Mouse (Mus musculus) frontal cortex, postnatal 14 days (tissue): ENCODE data around the gene Chac1.

Experiments used
- DNase-seq, 2 experiments: peaks; one replicate each; pipeline ENCODE4 v3.0.0; 2022; ENCODE audit warnings: low spot score in 2 of 2

The Chac1 gene

DNA sequence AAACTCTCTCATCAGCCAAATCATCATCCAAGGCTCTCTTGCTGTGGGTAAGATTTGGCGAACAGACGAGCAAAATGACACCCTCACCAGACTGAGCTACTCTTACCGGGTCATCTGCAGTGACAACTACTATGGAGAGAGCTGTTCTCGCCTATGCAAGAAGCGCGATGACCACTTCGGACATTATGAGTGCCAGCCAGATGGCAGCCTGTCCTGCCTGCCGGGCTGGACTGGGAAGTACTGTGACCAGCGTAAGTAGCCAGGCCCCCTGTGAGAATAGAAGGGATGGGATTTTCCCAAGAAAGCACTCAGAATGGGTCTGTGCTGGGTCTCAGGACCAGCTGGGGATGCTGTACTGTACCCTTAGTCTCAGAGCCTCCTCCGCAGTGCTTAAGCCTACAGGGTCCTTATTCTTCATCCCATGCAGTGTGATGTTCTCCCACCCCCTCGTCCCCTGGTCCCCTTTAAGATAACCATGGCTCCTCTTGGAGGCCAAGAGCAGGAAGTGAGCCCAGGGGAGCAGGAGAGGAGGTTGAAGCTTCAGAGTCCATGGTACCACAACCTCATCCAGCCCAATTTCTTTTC is 23.0 kb upstream of the Chac1 start:
- DNase-seq: no peak

DNA sequence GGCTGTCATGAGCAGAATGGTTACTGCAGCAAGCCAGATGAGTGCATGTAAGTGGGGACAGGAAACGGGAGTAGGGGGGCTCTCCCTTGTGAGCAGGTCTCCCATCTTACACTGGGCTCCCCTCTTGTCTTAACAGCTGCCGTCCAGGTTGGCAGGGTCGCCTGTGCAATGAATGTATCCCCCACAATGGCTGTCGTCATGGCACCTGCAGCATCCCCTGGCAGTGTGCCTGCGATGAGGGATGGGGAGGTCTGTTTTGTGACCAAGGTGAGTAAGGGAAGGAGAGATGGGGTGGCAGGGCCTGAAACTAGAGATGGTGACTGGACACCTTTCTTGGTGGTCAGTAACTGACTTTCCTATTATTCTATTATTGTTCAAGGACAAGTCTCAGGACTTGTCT is 22.5 kb upstream of the Chac1 start:
- DNase-seq: no peak

DNA sequence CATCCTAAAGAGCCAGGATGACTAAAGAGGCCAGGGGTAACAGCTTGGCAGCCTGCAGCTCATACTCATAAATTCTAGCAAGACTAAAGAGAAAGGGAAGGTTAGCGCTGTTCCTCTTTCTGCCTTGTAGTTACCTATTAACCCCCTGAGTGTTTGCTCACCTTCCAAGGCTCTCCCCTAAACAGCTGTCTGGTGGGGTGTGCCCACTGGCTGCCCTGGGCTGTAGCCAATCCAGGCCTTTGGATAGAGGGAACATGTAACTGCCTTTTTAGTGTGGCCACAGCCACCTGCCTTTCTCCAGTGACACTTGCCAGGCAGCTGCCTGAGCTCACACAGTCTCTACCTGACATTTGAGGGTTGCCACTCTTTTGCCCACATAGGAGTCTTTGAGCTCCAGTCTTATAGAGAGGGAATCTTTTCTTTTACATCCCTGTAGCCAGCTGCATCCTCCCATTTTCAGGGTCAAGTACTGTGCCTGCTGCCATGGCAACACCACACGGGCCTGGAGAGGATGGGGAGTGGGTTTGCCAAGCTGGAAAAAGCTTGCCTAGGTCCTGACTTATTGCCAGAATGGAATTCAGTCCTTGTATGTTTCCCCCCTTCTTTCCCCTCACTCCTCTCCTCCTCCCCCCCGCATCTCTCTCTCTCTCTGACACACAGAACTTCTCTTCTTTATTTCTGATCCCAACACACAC is 21.8 kb upstream of the Chac1 start:
- DNase-seq: no peak

DNA sequence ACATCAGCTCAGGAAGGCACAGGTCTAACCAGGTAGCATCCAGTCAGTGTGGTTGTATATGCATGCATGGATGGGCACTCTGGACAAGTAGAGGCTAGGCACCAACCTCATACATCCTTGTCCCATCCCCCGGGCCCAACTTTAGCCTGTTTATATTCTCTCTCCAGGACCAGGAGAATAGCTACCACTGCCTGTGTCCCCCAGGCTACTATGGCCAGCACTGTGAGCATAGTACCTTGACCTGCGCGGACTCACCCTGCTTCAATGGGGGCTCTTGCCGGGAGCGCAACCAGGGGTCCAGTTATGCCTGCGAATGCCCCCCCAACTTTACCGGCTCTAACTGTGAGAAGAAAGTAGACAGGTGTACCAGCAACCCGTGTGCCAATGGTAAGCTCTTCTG is 20.2 kb upstream of the Chac1 start:
- DNase-seq: no peak

DNA sequence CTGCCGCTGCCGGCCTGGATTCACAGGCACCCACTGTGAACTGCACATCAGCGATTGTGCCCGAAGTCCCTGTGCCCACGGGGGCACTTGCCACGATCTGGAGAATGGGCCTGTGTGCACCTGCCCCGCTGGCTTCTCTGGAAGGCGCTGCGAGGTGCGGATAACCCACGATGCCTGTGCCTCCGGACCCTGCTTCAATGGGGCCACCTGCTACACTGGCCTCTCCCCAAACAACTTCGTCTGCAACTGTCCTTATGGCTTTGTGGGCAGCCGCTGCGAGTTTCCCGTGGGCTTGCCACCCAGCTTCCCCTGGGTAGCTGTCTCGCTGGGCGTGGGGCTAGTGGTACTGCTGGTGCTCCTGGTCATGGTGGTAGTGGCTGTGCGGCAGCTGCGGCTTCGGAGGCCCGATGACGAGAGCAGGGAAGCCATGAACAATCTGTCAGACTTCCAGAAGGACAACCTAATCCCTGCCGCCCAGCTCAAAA is 18.8 kb upstream of the Chac1 start:
- no peak for DNase-seq

DNA sequence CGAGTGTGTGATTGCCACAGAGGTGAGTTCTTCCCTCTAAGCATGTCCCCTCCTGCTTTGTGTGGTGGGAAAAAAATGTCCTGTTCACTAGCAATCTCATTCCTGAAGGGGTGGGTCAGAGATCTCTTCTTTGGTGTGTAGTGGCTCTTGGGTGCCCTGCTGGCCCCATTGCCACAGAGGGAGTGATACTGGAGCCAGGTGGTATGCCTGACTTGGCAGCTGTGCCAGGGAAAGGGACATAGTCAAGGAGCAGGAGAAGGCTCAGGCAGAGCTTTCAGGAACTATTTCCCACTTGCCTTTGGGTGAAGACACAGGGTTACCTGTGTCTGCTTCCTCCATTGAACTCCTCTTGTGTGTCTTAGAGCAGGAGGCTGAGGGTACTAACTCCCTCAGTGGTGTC is 16.9 kb upstream of the Chac1 start:
- DNase-seq: no peak

DNA sequence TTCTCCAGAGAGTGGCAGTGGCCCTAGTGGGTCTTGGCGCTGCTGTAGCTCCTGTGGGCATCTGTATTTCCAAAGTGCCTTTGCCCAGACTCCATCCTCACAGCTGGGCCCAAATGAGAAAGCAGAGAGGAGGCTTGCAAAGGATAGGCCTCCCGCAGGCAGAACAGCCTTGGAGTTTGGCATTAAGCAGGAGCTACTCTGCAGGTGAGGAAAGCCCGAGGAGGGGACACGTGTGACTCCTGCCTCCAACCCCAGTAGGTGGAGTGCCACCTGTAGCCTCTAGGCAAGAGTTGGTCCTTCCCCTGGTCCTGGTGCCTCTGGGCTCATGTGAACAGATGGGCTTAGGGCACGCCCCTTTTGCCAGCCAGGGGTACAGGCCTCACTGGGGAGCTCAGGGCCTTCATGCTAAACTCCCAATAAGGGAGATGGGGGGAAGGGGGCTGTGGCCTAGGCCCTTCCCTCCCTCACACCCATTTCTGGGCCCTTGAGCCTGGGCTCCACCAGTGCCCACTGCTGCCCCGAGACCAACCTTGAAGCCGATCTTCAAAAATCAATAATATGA is 16.0 kb upstream of the Chac1 start:
- DNase-seq: no peak

DNA sequence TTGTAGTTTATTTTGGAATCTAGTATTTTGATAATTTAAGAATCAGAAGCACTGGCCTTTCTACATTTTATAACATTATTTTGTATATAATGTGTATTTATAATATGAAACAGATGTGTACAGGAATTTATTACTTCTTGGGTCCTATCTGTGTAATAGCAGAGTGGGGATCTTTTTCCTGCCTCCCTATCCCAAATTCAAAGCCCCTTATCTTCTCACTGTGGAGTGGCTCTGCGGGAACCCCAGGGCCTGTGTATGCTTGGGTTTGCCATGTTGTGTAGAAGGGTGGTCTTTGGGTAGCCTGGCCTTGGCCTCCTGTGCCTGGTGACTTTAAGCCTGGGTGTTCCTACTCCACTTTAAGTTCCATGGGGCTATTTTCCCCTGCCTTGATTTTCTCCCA is 15.5 kb upstream of the Chac1 start:
- no peak for DNase-seq

DNA sequence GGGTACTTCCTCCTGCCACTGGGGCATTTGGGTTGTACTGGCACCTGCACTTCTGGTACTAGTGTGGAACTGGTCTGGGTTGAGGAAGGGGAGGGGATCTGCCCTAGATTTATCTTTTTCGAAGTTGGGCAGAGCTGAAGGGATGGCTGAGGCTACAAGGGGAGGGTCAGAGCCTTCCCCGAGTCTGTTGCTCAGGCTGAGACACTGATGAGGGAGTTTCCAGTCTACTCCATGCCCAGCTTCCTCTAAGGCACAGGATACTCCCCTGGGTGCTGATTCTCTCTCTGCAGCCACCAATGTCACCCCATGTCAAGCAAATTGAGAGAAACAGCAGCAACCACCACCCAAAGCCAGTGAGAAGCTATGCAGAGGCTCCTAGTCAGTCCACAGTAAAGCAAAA is 15.0 kb upstream of the Chac1 start:
- no peak for DNase-seq

DNA sequence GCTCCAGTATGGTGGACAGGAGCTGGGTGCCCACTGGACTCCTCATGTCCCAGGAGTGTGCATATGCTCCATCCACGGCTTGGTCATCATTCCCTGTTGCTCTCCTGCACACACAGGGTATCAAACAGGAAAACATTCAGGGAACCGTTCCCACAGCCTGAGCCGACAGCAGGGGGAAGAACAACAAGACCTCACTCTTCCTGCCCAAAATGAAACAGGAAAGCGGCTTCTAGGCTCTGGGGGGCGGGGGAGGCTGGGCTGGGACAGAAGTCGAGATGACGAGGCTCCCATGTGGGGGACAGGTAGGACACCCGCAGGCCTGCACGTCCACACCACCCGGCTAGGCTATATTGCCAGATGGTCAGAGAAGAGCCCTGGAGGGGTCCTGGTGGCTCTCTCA is 14.6 kb upstream of the Chac1 start:
- no peak for DNase-seq

DNA sequence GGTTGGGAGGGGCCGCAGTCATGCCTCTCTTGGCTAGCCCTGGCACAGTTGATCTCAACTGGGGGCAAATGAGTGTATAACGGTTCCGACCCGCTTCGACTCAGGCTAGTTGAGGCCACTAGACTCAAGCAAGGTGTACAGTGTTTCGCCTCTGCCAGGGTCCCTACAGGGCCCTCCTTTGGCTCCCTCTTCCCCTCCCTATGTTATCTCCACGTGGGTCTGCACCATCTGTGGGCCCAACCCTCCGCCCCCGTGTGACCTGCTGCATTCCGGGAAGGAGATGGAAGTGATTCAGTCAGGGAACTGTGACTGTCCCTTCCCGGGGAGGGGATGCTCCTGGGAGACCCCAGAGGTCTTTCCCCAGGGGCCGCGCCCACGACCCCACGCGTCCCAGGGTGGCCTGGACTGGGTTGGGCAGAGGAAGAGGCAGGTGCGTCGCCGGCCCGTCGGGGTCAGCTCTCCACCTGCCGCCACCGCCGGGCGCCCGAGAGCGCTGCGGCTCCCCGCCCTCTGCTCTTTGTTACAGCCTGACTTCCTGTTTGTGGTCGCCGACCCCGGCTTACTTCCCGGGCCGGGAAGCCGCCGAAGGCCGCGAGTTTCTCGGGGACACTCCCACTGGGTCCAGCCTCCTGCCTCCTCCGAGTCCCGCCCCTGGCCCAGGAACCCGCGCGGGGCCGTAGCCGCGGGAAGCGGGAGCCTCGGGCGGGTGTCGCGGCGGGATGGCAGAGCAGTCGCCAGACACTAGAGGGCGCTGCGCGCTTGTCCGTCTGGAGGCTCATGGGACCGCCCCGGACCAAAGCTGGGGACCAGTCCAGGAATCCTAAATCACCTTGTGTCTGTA is 13.4 kb upstream of the Chac1 start:
- peak; percentile 53 to 73 for DNase-seq

DNA sequence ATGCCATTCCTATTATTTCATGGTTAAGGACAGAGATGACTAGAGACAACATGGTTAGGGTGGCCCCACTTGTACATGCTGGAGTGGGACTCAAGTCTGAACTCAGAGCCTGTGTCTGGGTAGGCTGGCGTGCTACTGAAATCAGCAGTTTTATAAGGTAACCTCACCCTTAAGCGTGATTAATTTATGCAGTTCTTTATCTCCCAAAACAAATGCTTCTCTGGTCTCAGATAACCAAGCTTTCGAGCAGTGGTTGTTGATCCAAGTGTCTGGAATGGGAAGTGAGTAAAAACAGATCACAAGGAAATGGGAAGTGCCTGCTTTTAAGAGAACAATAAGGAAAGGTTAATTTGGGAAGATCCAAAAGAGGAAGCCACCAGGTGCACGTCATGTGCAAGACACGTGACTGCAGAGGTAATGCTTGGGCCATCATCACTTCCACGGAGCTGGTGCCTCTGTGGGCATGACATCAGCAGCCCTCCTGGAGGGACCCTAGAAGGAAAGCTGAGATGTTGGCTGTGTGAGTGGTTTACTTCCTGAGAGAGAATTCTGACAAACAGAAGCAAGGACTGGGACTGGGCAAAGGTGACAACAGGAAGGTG is 6.4 kb upstream of the Chac1 start:
- no peak for DNase-seq

DNA sequence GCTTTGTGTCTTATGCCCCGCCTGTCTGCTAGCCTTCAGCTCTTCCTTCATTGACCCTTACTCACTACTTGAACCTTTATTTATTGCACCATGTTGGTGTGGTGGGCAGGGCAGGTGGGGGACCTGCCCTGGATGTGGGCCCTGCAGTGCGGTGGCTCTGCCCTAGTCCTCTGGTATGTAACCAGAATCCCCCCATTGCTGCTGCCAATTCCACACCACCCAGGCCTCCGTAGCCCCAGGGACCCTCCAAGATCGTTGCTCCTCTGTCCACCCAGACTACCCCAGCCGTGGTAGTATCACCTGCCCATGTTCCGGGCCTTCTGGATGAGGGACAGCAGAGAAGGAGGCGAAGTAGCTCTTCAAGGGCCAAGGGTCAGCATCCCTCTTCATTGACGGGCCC is 2.7 kb downstream of the Chac1 start:
- DNase-seq: no peak

DNA sequence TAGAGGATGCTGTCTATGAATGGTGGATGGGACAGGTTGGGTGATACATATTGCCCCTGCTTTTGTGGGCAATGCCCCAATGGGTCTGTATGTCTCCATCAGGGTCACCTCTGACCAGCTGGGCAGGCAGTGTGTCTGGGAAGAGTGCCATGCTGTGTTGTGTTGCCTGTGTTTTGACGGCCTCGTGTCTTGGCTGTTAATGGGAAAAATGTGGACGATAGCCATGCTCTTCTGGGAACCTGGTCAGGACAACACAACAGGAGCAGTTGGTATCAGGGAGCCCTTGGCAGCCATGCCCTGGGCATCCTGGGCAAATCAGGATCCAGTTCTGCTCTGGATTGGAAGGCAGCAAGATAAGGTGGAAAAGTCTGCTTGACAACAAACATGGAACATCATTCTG is 4.1 kb downstream of the Chac1 start:
- DNase-seq: no peak

DNA sequence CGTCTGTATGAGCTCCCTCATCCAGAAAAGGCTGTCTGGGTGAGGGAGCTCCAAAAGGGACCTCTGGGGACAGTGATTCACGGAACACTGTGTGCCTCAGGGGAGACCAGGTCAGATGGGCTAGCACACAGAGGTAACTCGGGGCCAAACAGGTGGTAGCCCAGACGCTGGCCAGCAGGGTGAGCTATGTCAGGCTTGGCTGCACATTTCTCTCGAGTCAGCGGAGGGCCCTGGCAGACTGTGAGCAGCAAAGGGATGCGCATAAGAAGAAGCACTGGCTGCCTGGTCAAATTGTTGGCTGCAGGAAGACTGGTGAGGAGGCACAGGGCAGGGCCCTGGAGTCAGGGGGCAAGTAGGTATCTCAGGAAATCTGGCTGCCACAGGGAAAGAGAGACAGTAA is 4.6 kb downstream of the Chac1 start:
- DNase-seq: no peak

DNA sequence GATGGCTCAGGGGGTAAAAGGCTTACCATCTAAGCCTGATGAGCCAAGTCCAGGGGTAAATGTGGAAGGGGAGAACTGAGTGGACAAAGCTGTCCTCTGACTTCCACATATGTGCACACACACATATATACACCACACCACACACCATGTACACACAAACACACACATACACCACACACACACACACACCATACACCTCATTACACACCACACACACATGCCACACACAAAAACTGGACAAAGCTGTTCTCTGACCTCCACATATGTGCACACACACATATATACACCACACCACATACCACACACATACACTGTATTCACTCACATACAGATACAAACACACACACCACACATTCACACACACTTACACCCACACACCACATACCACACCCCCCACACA is 5.3 kb downstream of the Chac1 start:
- DNase-seq: no peak

DNA sequence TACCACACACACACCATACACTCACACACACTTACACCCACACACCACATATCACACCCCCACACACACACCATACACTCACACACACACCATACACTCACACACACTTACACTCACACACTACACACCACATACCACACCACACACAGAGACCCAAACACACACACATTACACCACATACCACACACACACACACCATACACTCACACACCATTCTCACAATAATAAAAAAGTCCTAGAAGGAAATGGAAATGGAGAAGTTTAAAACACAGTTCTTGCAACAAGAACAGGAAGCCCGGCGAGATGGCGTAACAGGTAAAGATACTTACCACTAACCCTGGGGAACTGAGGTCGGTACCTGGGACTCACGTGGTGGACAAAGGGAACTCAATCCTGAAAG is 5.8 kb downstream of the Chac1 start:
- no peak for DNase-seq

DNA sequence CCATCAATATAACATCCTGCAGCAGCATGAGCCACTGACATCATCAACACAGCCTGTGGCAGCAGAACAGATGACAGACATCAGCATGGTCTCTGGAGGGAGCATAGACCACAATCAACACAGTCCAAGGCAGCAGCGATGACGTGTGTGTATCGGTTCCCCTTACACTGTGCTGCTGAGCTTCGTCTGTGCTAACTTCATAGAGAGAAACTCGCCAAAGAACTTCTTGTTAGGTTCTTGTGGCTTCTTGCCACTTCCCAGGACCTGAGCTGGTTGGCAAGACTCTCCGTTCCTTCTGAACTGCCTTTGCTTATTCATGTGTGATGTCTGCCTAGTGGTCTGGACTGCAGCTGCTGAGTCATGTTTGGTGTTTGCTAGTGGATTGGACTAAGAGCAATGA is 7.2 kb downstream of the Chac1 start:
- no peak for DNase-seq

DNA sequence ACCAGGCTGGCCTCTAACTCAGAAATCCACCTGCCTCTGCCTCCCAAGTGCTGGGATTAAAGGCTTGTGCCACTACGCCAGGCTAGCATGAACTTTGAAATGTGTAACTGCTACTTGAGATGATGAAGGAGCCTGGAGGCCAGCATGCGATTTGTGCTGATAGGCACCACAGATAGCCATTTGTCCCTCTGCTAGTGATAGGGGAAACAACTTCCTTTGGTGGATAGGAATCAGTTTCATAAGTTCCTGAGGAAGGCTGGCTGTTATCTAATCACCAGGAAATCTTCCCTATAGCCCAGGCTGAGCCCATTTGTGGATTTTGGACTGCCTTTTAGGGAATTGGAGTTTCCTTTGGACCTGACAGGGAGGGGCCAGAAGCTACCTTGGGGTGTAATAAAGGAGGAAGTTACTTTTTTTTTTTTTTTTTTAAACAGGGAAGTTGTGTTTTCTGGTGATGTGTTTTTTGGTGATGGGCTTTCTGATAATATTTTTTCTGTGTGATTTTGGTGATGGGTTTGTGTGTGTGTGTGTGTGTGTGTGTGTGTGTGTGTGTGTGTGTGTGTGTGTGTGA is 8.8 kb downstream of the Chac1 start:
- no peak for DNase-seq

DNA sequence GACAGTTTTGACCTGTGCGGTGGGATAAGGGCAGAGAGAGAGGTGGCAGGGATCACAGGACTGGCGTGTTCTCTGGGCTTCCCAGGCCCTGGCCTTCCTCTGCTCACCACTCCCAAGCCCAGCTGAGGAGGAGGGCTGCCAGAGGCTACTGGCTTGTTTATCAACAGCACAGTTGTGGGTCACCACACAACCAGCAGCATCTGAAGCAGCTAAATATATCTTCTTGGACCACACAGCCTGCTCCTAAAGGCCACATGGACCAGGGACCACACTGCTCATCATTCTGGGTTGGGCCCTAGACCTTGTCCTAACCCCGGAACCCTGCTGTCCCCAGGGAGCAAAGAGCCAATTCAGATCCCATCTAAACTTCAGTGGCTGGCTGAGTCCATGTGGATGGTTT is 13.9 kb downstream of the Chac1 start:
- DNase-seq: no peak

DNA sequence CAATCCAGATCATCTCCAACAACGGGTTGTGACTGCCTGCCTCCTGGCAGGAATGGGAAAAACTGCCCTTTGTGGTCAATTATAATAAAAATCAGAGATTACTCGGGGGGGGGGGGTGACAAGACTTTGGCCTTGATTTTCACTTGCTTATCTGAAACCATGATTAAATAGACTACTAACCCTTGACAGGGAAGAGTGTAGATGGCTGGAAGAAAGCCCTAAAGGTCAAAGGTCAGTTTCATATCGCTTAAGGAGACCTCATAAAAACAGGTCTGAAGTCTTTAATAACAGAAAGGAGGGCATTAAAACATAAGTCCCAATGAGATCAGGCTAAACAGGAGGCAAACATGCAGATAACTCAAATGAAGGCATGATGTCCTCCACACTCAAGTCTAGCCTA is 16.3 kb downstream of the Chac1 start:
- DNase-seq: no peak

DNA sequence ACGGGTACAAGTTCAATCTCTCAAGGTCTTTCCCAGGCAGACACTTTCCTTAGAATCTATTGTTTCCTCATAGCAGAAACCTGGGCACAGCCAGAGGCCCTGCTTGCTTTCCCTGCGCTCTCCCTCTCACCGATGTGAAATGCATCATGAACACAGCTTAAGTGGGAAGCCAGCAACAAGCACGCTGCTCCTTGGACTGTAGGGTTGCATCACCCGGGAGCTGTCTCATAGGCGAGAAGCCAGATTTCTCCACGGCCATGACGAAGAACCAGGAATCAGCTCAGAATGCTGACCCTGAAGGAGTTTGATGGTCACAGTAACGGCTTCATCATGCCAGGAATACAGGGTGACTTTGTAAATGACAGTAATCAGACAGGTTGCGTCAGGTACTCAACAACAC is 19.1 kb downstream of the Chac1 start:
- DNase-seq: no peak
